Mouse (Mus musculus) small intestine, adult 2 months (tissue): Measurements from ENCODE around the gene Hoxc6. TPM values are rescaled to one million over a fixed set of nuclear protein-coding genes. Genes with fewer than 3 reads are reported as not detected.
A peak's percentile ranks its signal among the peaks of the same experiment; 100 is the strongest.

Experiments
- H3K27ac ChIP-seq: fragments of 200-500 bp; 2 replicates; pipeline ENCODE4 v1.5.1; 2012; ENCODE audit warnings: low read depth, low read length, control low read depth, inconsistent platforms; ENCODE audit not compliant: insufficient read depth
- H3K27me3 ChIP-seq: fragments of 200-500 bp; 2 replicates; pipeline ENCODE4 v1.6.1; 2012; ENCODE audit warnings: mild to moderate bottlenecking, moderate library complexity, low read length, inconsistent platforms; ENCODE audit not compliant: control insufficient read depth, insufficient read depth
- H3K36me3 ChIP-seq: fragments of 200-500 bp; 2 replicates; pipeline ENCODE4 v1.6.1; 2012; ENCODE audit warnings: mild to moderate bottlenecking, low read length, control low read depth, inconsistent platforms; ENCODE audit not compliant: control insufficient read depth, insufficient read depth
- H3K4me1 ChIP-seq: fragments of 200-500 bp; 2 replicates; pipeline ENCODE4 v1.6.1; 2012; ENCODE audit warnings: low read length, inconsistent platforms, mixed read lengths; ENCODE audit not compliant: control insufficient read depth, insufficient read depth, insufficient read length
- H3K4me3 ChIP-seq: fragments of 200-500 bp; 2 replicates; pipeline ENCODE4 v1.5.1; 2012; ENCODE audit warnings: low read depth, mild to moderate bottlenecking, control low read depth, inconsistent platforms, low read length, moderate library complexity
- CTCF ChIP-seq: fragments of 200-500 bp; IDR thresholded peaks from 2 replicates; pipeline ENCODE4 v1.5.1; 2012; ENCODE audit warnings: low read depth, mild to moderate bottlenecking, control low read depth, inconsistent platforms, low read length, moderate library complexity, mixed read lengths; ENCODE audit not compliant: insufficient replicate concordance, insufficient read length; ENCODE audit errors: extremely low read depth
- POLR2A ChIP-seq: fragments of 200-500 bp; IDR thresholded peaks from 2 replicates; pipeline ENCODE4 v1.6.1; 2012; ENCODE audit warnings: low read depth, mild to moderate bottlenecking, control low read depth, inconsistent platforms, low read length, moderate library complexity
- WGBS: fragments of 180-500 bp; shearing (Covaris S2); methylation state at CpG from one replicate; pipeline ENCODE4 v1.1.7; 2018; 5-methylcytosine and 5-hydroxymethylcytosine counted together
- polyA plus RNA-seq: library from polyadenylated mRNA; depleted of rRNA; stranded (reverse); fragments of >200 nt; gene quantifications from 2 replicates; pipeline ENCODE4 v1.2.3, GENCODE M21; 2012

Hoxc6 gene
- polyA plus RNA-seq, 1 experiment = 5.0 TPM

GRCm38 (mm10) chr15:103039609-103040008, 41.6 kb downstream of the Hoxc6 start:
- Histone ChIP-seq H3K27me3 (peaks cover 27% of the 10 kb centered on the region), H3K36me3 (no peaks in the 10 kb centered on the region), H3K27ac (no peak overlapping the region), H3K4me1 (0 out of 2 replicates have a peak, but pooled peaks cover 2% of the 10 kb centered on the region), H3K4me3 (no peak overlapping the region)
- WGBS = 27% methylated on average over 3 of the region's 3 CpGs
- TF ChIP-seq POLR2A (no peak), CTCF (no peak)

GRCm38 (mm10) chr15:103040601-103041000, 42.5 kb downstream of the Hoxc6 start:
- TF ChIP-seq POLR2A = no peak
- TF ChIP-seq CTCF = no peak
- H3K4me1 ChIP-seq = no peaks in the 10 kb centered on the region
- H3K27me3 ChIP-seq = peaks cover 20% of the 10 kb centered on the region
- H3K4me3 ChIP-seq = peak overlapping the region; percentile 1; the same call in 1 of the 2 replicates
- peak overlapping the region; percentile 39; the same call in 1 of the 2 replicates for H3K27ac ChIP-seq
- no peaks in the 10 kb centered on the region for H3K36me3 ChIP-seq
- 42% methylated on average over 12 of the region's 12 CpGs for WGBS

- WGBS = 40% methylated on average over 5 of the region's 5 CpGs
- H3K27me3 ChIP-seq = peaks cover 22% of the 10 kb centered on the region
- no peak overlapping the region for H3K4me3 ChIP-seq
- TF ChIP-seq CTCF (no peak), POLR2A (no peak)
- no peaks in the 10 kb centered on the region for H3K36me3 ChIP-seq
- H3K27ac ChIP-seq = peak overlapping the region; percentile 39; the same call in 1 of the 2 replicates
- no peaks in the 10 kb centered on the region for H3K4me1 ChIP-seq
These were observed 43.6 kb downstream of the Hoxc6 start for GRCm38 (mm10) chr15:103041613-103042012.

- WGBS = 14% methylated on average over 1 of the region's 1 CpGs
- H3K27ac ChIP-seq = no peak overlapping the region
- H3K36me3 ChIP-seq = no peaks in the 10 kb centered on the region
- no peak for TF ChIP-seq CTCF
- TF ChIP-seq POLR2A = no peak
- no peaks in the 10 kb centered on the region for H3K4me1 ChIP-seq
- H3K4me3 ChIP-seq = no peak overlapping the region
- peaks cover 22% of the 10 kb centered on the region for H3K27me3 ChIP-seq
These were observed 44.2 kb downstream of the Hoxc6 start for GRCm38 (mm10) chr15:103042209-103042608.

GRCm38 (mm10) chr15:103051670-103052069, 53.6 kb downstream of the Hoxc6 start:
- TF ChIP-seq POLR2A (no peak), CTCF (no peak)
- no peak overlapping the region for H3K27ac ChIP-seq
- no peaks in the 10 kb centered on the region for H3K4me1 ChIP-seq
- WGBS = 78% methylated on average over 2 of the region's 2 CpGs
- no peaks in the 10 kb centered on the region for H3K36me3 ChIP-seq
- H3K27me3 ChIP-seq = peaks cover 8% of the 10 kb centered on the region
- H3K4me3 ChIP-seq = no peak overlapping the region

- H3K27me3 ChIP-seq = peaks cover 6% of the 10 kb centered on the region
- H3K4me1 ChIP-seq = no peaks in the 10 kb centered on the region
- TF ChIP-seq CTCF (no peak), POLR2A (no peak)
- H3K27ac ChIP-seq = no peak overlapping the region
- no peak overlapping the region for H3K4me3 ChIP-seq
- H3K36me3 ChIP-seq = no peaks in the 10 kb centered on the region
These were observed 55.2 kb downstream of the Hoxc6 start for GRCm38 (mm10) chr15:103053210-103053609.

- TF ChIP-seq CTCF (no peak), POLR2A (no peak)
- Histone ChIP-seq H3K4me1 (no peaks in the 10 kb centered on the region; the same call in 1 of the 2 replicates), H3K36me3 (no peaks in the 10 kb centered on the region), H3K4me3 (no peak overlapping the region), H3K27me3 (peaks cover 36% of the 10 kb centered on the region), H3K27ac (no peak overlapping the region)
- WGBS = 77% methylated on average over 2 of the region's 2 CpGs
These were observed 58.3 kb downstream of the Hoxc6 start for GRCm38 (mm10) chr15:103056396-103056795.
